Mouse (Mus musculus): ENCODE measurements around the gene Hmbs.
"Not testable (repeated sequence)": the region's sequence is repeated elsewhere in the genome, so short reads cannot be mapped to it uniquely, and the experiment has no call there.

The Hmbs gene

GRCm38 (mm10) chr9:44343290-44343689, 738 bp downstream of the Hmbs start:
- DNase-seq = peak in 1 of 2 experiments; percentile 16

- DNase-seq = no peak
Observed at GRCm38 (mm10) chr9:44342605-44343004, 1.4 kb downstream of the Hmbs start.

GRCm38 (mm10) chr9:44342173-44342572, 1.9 kb downstream of the Hmbs start:
- no peak for DNase-seq

- no peak for DNase-seq
Observed at GRCm38 (mm10) chr9:44341487-44341886, 2.5 kb downstream of the Hmbs start.

GRCm38 (mm10) chr9:44338574-44338973, 5.5 kb downstream of the Hmbs start:
- no peak for DNase-seq

GRCm38 (mm10) chr9:44337436-44338169, 6.4 kb downstream of the Hmbs start:
- DNase-seq = no peak

- no peak for DNase-seq
Observed at GRCm38 (mm10) chr9:44336964-44337363, 7.1 kb downstream of the Hmbs start.

GRCm38 (mm10) chr9:44336513-44336912, 7.5 kb downstream of the Hmbs start:
- not testable (repeated sequence) for DNase-seq

GRCm38 (mm10) chr9:44336093-44336406, 8.0 kb downstream of the Hmbs start:
- no peak for DNase-seq

GRCm38 (mm10) chr9:44335331-44336092, 8.5 kb downstream of the Hmbs start:
- DNase-seq = peak; percentile 37 to 46

GRCm38 (mm10) chr9:44334396-44335330, 9.4 kb downstream of the Hmbs start, which contains the start of gene H2afx:
TSS of gene H2afx (plus strand) at chr9:44334694.
- DNase-seq = peak; percentile 97 to 100

- DNase-seq = no peak
Observed at GRCm38 (mm10) chr9:44332918-44333638, 10.9 kb downstream of the Hmbs start.

GRCm38 (mm10) chr9:44330736-44331135, 13.3 kb downstream of the Hmbs start:
- DNase-seq = no peak

GRCm38 (mm10) chr9:44327926-44328325, 16.1 kb downstream of the Hmbs start:
- DNase-seq = no peak

GRCm38 (mm10) chr9:44327064-44327711, 16.8 kb downstream of the Hmbs start:
- peak in 1 of 2 experiments; percentile 57 for DNase-seq

GRCm38 (mm10) chr9:44326371-44327063, 17.5 kb downstream of the Hmbs start:
- peak; percentile 90 to 95 for DNase-seq

- DNase-seq = no peak
Observed at GRCm38 (mm10) chr9:44325768-44326370, 18.2 kb downstream of the Hmbs start, which contains the start of gene Dpagt1. TSS of gene Dpagt1 (plus strand) at chr9:44326019.

GRCm38 (mm10) chr9:44325032-44325767, 18.8 kb downstream of the Hmbs start:
- not testable (repeated sequence) for DNase-seq

GRCm38 (mm10) chr9:44324147-44324546, 19.9 kb downstream of the Hmbs start:
- DNase-seq = no peak

GRCm38 (mm10) chr9:44323656-44324055, 20.4 kb downstream of the Hmbs start:
- DNase-seq = not testable (repeated sequence)
